Mouse (Mus musculus): Measurements from ENCODE around the gene Alkbh6. TPM values are rescaled to one million over a fixed set of nuclear protein-coding genes. Genes with fewer than 3 reads are reported as not detected.

Alkbh6 gene
- total and polyA plus RNA-seq, 3 experiments, result 18.5 to 44.2 (median 22.1) TPM

GRCm38 (mm10) chr7:30306083-30306779, 2.3 kb upstream of the Alkbh6 start:
- ATAC-seq (ENCODE audit: extremely low read depth, insufficient number of reproducible peaks, low FRiP score, poor library complexity, severe bottlenecking) (no peak), DNase-seq (ENCODE audit: low spot score) (no peak)
- H3K36me3 ChIP-seq (replicated peaks), result peaks cover 13% of the 10 kb centered on the region
- peaks cover 15% of the 10 kb centered on the region for H3K27me3 ChIP-seq (ENCODE audit: insufficient read depth, low read length)
- no peak overlapping the region for H3K4me3 ChIP-seq (ENCODE audit: low read depth, low read length)
- TF ChIP-seq CTCF (IDR thresholded peaks at IDR 0.05; ENCODE audit: low read depth, low read length) (no peak), TAL1 (conservative IDR thresholded peaks at IDR 0.05; ENCODE audit: low read depth, low read length) (no peak), POLR2AphosphoS5 (IDR thresholded peaks at IDR 0.05; ENCODE audit: insufficient replicate concordance, low read depth, low read length) (no peak), GATA2 (IDR thresholded peaks at IDR 0.05; ENCODE audit: borderline replicate concordance, low read depth, low read length) (no peak), GATA1 (IDR thresholded peaks at IDR 0.05; ENCODE audit: borderline replicate concordance, low read length) (no peak)
- peaks cover 23% of the 10 kb centered on the region for H3K4me1 ChIP-seq (ENCODE audit: insufficient read depth, low read depth, low read length)
- no peaks in the 10 kb centered on the region for H3K9me3 ChIP-seq (replicated peaks)

DNA sequence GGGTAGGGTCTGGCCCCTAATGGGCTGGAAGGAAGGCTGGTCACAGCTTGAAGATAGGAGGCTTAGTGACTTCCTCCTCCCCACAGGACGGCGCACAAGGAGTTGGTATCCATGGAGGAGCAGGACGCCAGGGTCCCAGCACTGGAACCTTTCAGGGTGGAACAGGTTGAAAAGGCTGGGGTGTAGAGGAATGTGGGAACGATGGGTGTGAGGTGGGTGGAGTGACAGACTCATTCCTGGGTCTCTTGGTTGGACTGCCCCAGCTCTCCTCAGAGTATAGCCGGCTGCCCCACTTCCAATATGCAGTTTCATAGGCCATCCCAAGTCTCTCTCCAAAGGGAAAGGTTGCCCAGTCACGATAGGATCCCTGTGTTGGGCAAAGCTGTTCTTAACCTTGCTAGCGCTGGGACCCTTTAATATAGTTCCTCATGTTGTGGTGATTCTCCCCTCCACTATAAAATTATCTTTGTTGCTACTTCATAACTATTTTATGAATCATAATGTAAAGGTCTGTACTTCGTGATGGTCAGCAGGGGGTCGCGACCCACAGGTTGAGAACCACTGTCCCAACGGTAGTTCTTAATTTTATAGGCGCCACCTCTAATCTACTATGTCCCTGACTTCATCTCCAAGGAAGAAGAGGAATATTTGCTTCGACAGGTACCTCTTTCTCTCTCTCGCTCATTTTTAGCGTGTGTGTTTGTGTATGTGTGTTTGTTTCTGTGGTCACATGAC, 1.0 kb downstream of the Alkbh6 start:
- no peak for DNase-seq (ENCODE audit: low spot score)
- Histone ChIP-seq H3K36me3 (replicated peaks) (peaks cover 41% of the 10 kb centered on the region), H3K4me1 (ENCODE audit: insufficient read depth, low read depth, low read length) (peaks cover 29% of the 10 kb centered on the region), H3K27me3 (ENCODE audit: insufficient read depth, low read length) (no peaks in the 10 kb centered on the region), H3K4me3 (ENCODE audit: low read depth, low read length) (peak overlapping the region; percentile 73), H3K9me3 (replicated peaks) (no peaks in the 10 kb centered on the region)
- no peak for ATAC-seq (ENCODE audit: extremely low read depth, insufficient number of reproducible peaks, low FRiP score, poor library complexity, severe bottlenecking)
- TF ChIP-seq GATA2 (IDR thresholded peaks at IDR 0.05; ENCODE audit: borderline replicate concordance, low read depth, low read length), result no peak
- no peak for TF ChIP-seq CTCF (IDR thresholded peaks at IDR 0.05; ENCODE audit: low read depth, low read length)
- TF ChIP-seq TAL1 (conservative IDR thresholded peaks at IDR 0.05; ENCODE audit: low read depth, low read length), result no peak
- TF ChIP-seq GATA1 (IDR thresholded peaks at IDR 0.05; ENCODE audit: borderline replicate concordance, low read length), result no peak
- no peak for TF ChIP-seq POLR2AphosphoS5 (IDR thresholded peaks at IDR 0.05; ENCODE audit: insufficient replicate concordance, low read depth, low read length)

DNA sequence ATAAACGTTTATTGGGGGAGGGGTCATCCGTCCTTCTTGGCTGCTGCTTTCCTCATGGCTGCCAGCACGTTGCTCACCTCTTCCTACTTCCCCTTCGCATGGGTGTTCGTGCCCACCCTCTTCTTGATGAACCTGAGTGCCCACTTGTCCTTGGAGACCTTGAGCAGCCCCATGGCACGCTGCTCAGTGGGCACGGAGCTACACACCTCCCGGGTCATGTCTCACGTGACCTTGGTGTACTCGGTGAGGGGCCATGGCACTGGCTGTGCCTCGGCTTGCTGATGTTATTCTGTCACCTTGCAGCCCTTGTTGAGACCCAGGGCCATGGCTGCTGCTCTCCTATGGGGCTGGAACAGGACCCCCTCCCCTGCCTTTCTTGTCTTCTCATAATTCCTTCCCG, 1.6 kb downstream of the Alkbh6 start:
- TF ChIP-seq CTCF (IDR thresholded peaks at IDR 0.05; ENCODE audit: low read depth, low read length), result no peak
- no peak overlapping the region; the same call in 1 of the 2 replicates for H3K4me3 ChIP-seq (ENCODE audit: low read depth, low read length)
- peaks cover 41% of the 10 kb centered on the region for H3K36me3 ChIP-seq (replicated peaks)
- H3K9me3 ChIP-seq (replicated peaks), result no peaks in the 10 kb centered on the region
- H3K27me3 ChIP-seq (ENCODE audit: insufficient read depth, low read length), result peaks cover 1% of the 10 kb centered on the region; the same call in 1 of the 2 replicates
- peaks cover 35% of the 10 kb centered on the region for H3K4me1 ChIP-seq (ENCODE audit: insufficient read depth, low read depth, low read length)
- no peak for DNase-seq (ENCODE audit: low spot score)
- no peak for ATAC-seq (ENCODE audit: extremely low read depth, insufficient number of reproducible peaks, low FRiP score, poor library complexity, severe bottlenecking)

DNA sequence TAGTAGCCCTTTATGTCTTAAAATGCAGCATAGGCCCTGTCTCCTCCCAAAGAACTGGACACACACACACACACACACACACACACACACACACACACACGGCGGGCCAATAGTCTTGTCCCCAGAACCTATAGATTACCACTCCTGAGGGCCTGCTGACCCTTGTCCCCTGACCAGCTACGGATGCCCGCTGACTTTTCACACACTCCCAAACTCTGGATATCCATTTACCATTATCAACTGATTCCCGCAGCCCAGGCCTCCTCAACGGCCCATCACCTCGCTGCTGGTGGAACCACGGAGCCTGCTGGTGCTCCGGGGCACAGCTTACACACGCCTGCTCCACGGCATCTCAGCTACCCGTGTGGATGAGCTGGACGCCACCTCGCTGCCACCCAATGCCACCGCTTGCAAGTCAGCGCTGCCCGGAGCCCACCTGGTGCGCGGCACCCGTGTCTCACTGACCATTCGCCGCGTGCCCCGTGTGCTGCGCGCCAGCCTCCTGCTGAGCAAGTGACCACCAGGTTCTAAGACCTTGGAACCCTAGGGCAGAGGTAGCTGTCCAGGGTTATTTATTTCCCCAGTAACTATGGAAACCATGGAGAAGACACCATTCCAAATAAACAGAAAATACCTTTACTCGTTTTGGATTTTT, 5.3 kb downstream of the Alkbh6 start:
- ATAC-seq (ENCODE audit: extremely low read depth, insufficient number of reproducible peaks, low FRiP score, poor library complexity, severe bottlenecking) (no peak), DNase-seq (ENCODE audit: low spot score) (no peak)
- Histone ChIP-seq H3K4me1 (ENCODE audit: insufficient read depth, low read depth, low read length) (peaks cover 33% of the 10 kb centered on the region), H3K27me3 (ENCODE audit: insufficient read depth, low read length) (peaks cover 2% of the 10 kb centered on the region; the same call in 1 of the 2 replicates), H3K4me3 (ENCODE audit: low read depth, low read length) (0 out of 2 replicates have a peak overlapping the region, but pooled peaks have one; percentile 23), H3K9me3 (replicated peaks) (no peaks in the 10 kb centered on the region), H3K36me3 (replicated peaks) (peaks cover 41% of the 10 kb centered on the region)
- TF ChIP-seq POLR2AphosphoS5 (IDR thresholded peaks at IDR 0.05; ENCODE audit: insufficient replicate concordance, low read depth, low read length) (no peak), GATA1 (IDR thresholded peaks at IDR 0.05; ENCODE audit: borderline replicate concordance, low read length) (no peak), TAL1 (conservative IDR thresholded peaks at IDR 0.05; ENCODE audit: low read depth, low read length) (no peak), CTCF (IDR thresholded peaks at IDR 0.05; ENCODE audit: low read depth, low read length) (no peak), GATA2 (IDR thresholded peaks at IDR 0.05; ENCODE audit: borderline replicate concordance, low read depth, low read length) (no peak)

DNA sequence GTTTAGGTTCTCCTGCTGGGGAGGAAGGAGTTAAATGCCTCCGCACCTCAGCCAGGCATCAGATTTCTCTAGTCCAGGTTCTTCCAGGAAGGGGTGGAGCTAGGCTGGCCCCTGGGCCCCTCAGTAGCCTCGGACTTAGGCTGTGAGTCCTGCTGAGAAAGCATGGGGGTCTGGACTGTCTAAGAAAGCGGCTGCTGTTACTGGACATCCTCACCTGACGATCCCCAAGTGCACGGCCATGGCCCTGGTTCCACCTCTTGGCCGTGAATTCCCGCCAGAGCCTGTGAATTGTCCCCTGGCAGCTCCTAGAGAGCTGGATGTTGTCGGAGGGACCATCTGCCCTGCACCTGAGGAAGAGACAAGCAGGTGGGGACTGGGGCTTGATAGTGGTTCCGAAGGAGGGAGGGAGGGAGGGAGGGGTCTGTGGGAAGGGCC, 6.2 kb downstream of the Alkbh6 start, which contains the start of gene Syne4:
Syne4 (plus strand) TSS at position 87 of the 435 bp plus-strand sequence.
- peaks cover 28% of the 10 kb centered on the region for H3K4me1 ChIP-seq (ENCODE audit: insufficient read depth, low read depth, low read length)
- ATAC-seq (ENCODE audit: extremely low read depth, insufficient number of reproducible peaks, low FRiP score, poor library complexity, severe bottlenecking), result no peak; the same call in 1 of the 2 replicates
- peaks cover 2% of the 10 kb centered on the region; the same call in 1 of the 2 replicates for H3K27me3 ChIP-seq (ENCODE audit: insufficient read depth, low read length)
- peak within 1 kb of the TSS; percentile 47; the same call in 1 of the 2 replicates for H3K4me3 ChIP-seq (ENCODE audit: low read depth, low read length)
- H3K9me3 ChIP-seq (replicated peaks), result no peaks in the 10 kb centered on the region
- no peak for DNase-seq (ENCODE audit: low spot score)
- peaks cover 41% of the 10 kb centered on the region for H3K36me3 ChIP-seq (replicated peaks)
- TF ChIP-seq POLR2AphosphoS5 (IDR thresholded peaks at IDR 0.05; ENCODE audit: insufficient replicate concordance, low read depth, low read length), result no peak
